Mouse (Mus musculus): Measurements from ENCODE around the gene Rapgef1. TPM values are rescaled to one million over a fixed set of nuclear protein-coding genes. Genes with fewer than 3 reads are reported as not detected.
"Not testable (repeated sequence)": the region's sequence is repeated elsewhere in the genome, so short reads cannot be mapped to it uniquely, and the experiment has no call there.

The Rapgef1 gene
- polyA plus RNA-seq, 1 experiment from 2014 or later: 11.3 TPM

DNA sequence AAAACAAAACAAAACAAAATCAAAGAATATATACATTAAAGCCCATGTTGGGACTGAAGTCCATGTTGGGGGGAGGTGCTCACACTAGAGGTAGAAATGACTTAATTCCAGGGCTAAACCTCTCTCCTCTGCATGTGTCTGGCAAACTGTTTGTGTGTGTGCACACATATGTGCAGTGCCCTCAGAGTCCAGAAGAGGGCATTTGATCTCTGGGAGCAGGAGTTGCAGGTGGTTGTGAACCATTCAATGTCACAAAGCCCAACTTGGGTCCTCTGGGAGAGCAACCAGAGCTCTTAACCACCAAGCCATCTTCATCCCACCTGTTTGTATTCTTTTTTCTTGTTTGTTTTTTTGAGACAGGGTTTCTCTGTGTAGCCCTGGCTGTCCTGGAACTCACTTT lies 150.6 kb downstream of the Rapgef1 start:
- Histone ChIP-seq H3K27ac (ENCODE audit: low read length) (no peak overlapping the region), H3K4me3 (ENCODE audit: low read length) (no peak overlapping the region), H3K9ac (ENCODE audit: low read length) (no peak overlapping the region), H3K4me2 (ENCODE audit: low read depth, low read length) (no peak overlapping the region), H3K36me3 (ENCODE audit: control insufficient read depth, insufficient read depth) (no peaks in the 10 kb centered on the region), H3K4me1 (ENCODE audit: control insufficient read depth, insufficient read depth, low read length) (no peaks in the 10 kb centered on the region), H3K9me3 (replicated peaks; ENCODE audit: control insufficient read depth, low read length) (no peaks in the 10 kb centered on the region), H3K27me3 (ENCODE audit: control insufficient read depth, insufficient read depth, low read length) (no peaks in the 10 kb centered on the region)
- ATAC-seq (replicated peaks; ENCODE audit: extremely low read depth, insufficient read depth, low FRiP score): no peak

- H3K4me2 ChIP-seq (ENCODE audit: low read depth, low read length): no peak overlapping the region
- no peak overlapping the region for H3K9ac ChIP-seq (ENCODE audit: low read length)
- H3K9me3 ChIP-seq (replicated peaks; ENCODE audit: control insufficient read depth, low read length): no peaks in the 10 kb centered on the region
- no peaks in the 10 kb centered on the region for H3K27me3 ChIP-seq (ENCODE audit: control insufficient read depth, insufficient read depth, low read length)
- H3K4me1 ChIP-seq (ENCODE audit: control insufficient read depth, insufficient read depth, low read length): no peaks in the 10 kb centered on the region
- peaks cover 5% of the 10 kb centered on the region for H3K36me3 ChIP-seq (ENCODE audit: control insufficient read depth, insufficient read depth)
- 63% methylated on average over 8 of the region's 8 CpGs for WGBS
- H3K4me3 ChIP-seq (ENCODE audit: low read length): no peak overlapping the region
- ATAC-seq (replicated peaks; ENCODE audit: extremely low read depth, insufficient read depth, low FRiP score): no peak
- H3K27ac ChIP-seq (ENCODE audit: low read length): no peak overlapping the region
Observed at GRCm38 (mm10) chr2:29771611-29772461, 152.3 kb downstream of the Rapgef1 start.

DNA sequence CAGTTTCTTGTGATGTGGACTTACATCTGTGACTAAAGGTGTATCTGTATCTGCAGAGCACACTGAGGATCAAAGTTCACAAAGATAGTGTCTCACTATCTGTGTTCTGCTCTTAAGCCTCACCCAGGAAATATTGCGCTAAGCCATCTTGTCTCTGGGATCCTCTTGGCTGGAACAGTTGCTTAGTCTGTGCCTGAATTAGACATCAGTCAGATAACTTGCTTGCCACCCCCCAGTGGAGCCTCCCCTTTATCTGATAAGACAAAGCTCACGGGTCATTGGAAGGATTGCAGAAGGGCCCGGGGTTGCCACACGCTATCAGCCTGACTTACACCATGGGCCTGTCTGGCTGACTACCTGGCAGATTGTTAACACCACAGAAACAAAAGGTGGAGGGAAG lies 153.8 kb downstream of the Rapgef1 start:
- Histone ChIP-seq H3K4me2 (ENCODE audit: low read depth, low read length) (no peak overlapping the region), H3K9ac (ENCODE audit: low read length) (no peak overlapping the region), H3K27me3 (ENCODE audit: control insufficient read depth, insufficient read depth, low read length) (no peaks in the 10 kb centered on the region), H3K36me3 (ENCODE audit: control insufficient read depth, insufficient read depth) (peaks cover 20% of the 10 kb centered on the region), H3K4me1 (ENCODE audit: control insufficient read depth, insufficient read depth, low read length) (no peaks in the 10 kb centered on the region), H3K27ac (ENCODE audit: low read length) (no peak overlapping the region), H3K4me3 (ENCODE audit: low read length) (no peak overlapping the region), H3K9me3 (replicated peaks; ENCODE audit: control insufficient read depth, low read length) (no peaks in the 10 kb centered on the region)
- ATAC-seq (replicated peaks; ENCODE audit: extremely low read depth, insufficient read depth, low FRiP score): no peak
- WGBS: 48% methylated on average over 4 of the region's 4 CpGs

GRCm38 (mm10) chr2:29781256-29781655 lies 161.7 kb downstream of the Rapgef1 start:
- not testable (repeated sequence) for H3K9ac ChIP-seq (ENCODE audit: low read length); H3K27ac ChIP-seq (ENCODE audit: low read length); H3K27me3 ChIP-seq (ENCODE audit: control insufficient read depth, insufficient read depth, low read length); H3K4me1 ChIP-seq (ENCODE audit: control insufficient read depth, insufficient read depth, low read length); H3K9me3 ChIP-seq (replicated peaks; ENCODE audit: control insufficient read depth, low read length); H3K4me2 ChIP-seq (ENCODE audit: low read depth, low read length); H3K4me3 ChIP-seq (ENCODE audit: low read length); ATAC-seq (replicated peaks; ENCODE audit: extremely low read depth, insufficient read depth, low FRiP score)
- H3K36me3 ChIP-seq (ENCODE audit: control insufficient read depth, insufficient read depth): peaks cover 87% of the 10 kb centered on the region
- WGBS: 94% methylated on average over 2 of the region's 2 CpGs

GRCm38 (mm10) chr2:29784290-29784689 lies 164.8 kb downstream of the Rapgef1 start:
- ATAC-seq (replicated peaks; ENCODE audit: extremely low read depth, insufficient read depth, low FRiP score): no peak
- peaks cover 6% of the 10 kb centered on the region for H3K9me3 ChIP-seq (replicated peaks; ENCODE audit: control insufficient read depth, low read length)
- peaks cover 59% of the 10 kb centered on the region for H3K36me3 ChIP-seq (ENCODE audit: control insufficient read depth, insufficient read depth)
- H3K27me3 ChIP-seq (ENCODE audit: control insufficient read depth, insufficient read depth, low read length): no peaks in the 10 kb centered on the region
- WGBS: 65% methylated on average over 4 of the region's 4 CpGs
- no peak overlapping the region for H3K27ac ChIP-seq (ENCODE audit: low read length)
- H3K4me1 ChIP-seq (ENCODE audit: control insufficient read depth, insufficient read depth, low read length): peaks cover 8% of the 10 kb centered on the region
- no peak overlapping the region for H3K9ac ChIP-seq (ENCODE audit: low read length)
- H3K4me3 ChIP-seq (ENCODE audit: low read length): no peak overlapping the region
- H3K4me2 ChIP-seq (ENCODE audit: low read depth, low read length): no peak overlapping the region

DNA sequence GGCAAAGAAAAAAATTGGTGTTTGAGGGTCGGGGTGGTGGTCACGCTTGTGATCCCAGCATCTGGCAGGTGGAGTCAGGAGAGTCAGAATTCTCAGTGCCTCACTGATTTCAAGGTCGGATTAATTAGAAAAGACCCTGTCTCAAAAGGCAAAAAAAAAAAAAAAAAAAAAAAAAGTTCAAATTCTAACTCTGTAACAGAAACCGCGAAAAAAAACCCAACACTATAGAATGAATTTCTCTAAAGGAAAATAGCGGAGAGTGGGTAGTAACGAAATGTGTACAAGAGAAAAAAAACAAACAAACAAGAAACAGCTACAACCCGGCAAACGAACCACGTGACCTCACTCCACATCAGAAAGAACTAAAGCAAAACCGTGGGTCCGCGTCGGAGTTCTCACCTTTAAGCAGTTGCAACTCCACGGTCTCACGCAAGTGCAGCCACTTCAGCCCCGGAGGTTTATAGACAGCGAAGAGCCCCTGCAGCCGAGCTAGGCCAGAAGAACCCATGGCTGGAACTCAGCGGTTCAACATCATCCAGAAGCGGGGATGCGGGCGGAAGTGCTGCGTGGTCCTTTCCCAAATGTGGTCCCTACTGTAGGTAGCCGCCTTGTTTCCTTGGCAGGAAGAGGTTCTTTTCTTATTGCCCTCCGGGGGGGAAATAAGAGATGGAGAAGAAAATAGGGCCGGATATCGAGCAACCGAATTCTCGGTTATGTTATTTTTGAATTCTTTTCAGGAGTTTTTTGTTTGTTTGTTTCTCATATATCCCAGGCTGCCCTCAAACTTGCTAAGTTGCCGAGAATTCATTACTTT lies 167.8 kb downstream of the Rapgef1 start, which contains the start of gene Coq4:
Coq4 (plus strand) TSS at position 390 of the 814 bp plus-strand sequence.
- Histone ChIP-seq H3K4me2 (ENCODE audit: low read depth, low read length) (peak within 1 kb of the TSS; percentile 86), H3K9ac (ENCODE audit: low read length) (peak within 1 kb of the TSS; percentile 76), H3K36me3 (ENCODE audit: control insufficient read depth, insufficient read depth) (peaks cover 37% of the 10 kb centered on the region), H3K27ac (ENCODE audit: low read length) (peak within 1 kb of the TSS; percentile 77), H3K9me3 (replicated peaks; ENCODE audit: control insufficient read depth, low read length) (no peaks in the 10 kb centered on the region), H3K4me1 (ENCODE audit: control insufficient read depth, insufficient read depth, low read length) (peaks cover 8% of the 10 kb centered on the region), H3K4me3 (ENCODE audit: low read length) (peak within 1 kb of the TSS; percentile 73), H3K27me3 (ENCODE audit: control insufficient read depth, insufficient read depth, low read length) (no peaks in the 10 kb centered on the region)
- WGBS: 2% methylated on average over 31 of the region's 31 CpGs
- peak; percentile 85 for ATAC-seq (replicated peaks; ENCODE audit: extremely low read depth, insufficient read depth, low FRiP score)

- no peaks in the 10 kb centered on the region for H3K9me3 ChIP-seq (replicated peaks; ENCODE audit: control insufficient read depth, low read length)
- WGBS: under 1% methylated on average over 45 of the region's 45 CpGs
- peak within 1 kb of the TSS; percentile 73 for H3K4me3 ChIP-seq (ENCODE audit: low read length)
- H3K9ac ChIP-seq (ENCODE audit: low read length): peak within 1 kb of the TSS; percentile 76
- H3K4me1 ChIP-seq (ENCODE audit: control insufficient read depth, insufficient read depth, low read length): peaks cover 8% of the 10 kb centered on the region
- peak within 1 kb of the TSS; percentile 86 for H3K4me2 ChIP-seq (ENCODE audit: low read depth, low read length)
- peaks cover 29% of the 10 kb centered on the region for H3K36me3 ChIP-seq (ENCODE audit: control insufficient read depth, insufficient read depth)
- peak within 1 kb of the TSS; percentile 77 for H3K27ac ChIP-seq (ENCODE audit: low read length)
- peak; percentile 90 for ATAC-seq (replicated peaks; ENCODE audit: extremely low read depth, insufficient read depth, low FRiP score)
- H3K27me3 ChIP-seq (ENCODE audit: control insufficient read depth, insufficient read depth, low read length): no peaks in the 10 kb centered on the region
Observed at GRCm38 (mm10) chr2:29787937-29788681, 168.6 kb downstream of the Rapgef1 start, which contains the start of gene Trub2. Trub2 (minus strand) TSS chr2:29788502.

All from heart, embryonic 16.5 days (tissue).